In the genomic region with DNA sequence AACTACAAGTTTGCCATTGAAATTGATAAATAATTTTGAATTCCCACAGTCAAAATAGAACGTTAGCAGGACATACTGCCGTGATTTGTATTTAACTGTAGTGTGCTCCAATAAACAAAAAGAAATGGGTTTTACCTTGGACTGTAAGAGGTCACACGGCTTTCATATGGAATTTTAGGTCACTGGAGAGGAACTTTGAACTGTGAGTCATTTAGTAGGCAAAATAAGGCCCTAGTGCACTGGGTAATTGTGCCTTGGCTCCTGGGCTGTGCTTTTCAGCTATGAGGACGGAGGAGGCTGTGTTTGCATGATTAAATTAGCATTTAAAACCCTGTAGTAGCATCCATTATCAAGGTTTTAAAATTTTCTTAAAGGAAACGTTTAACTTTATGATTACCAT, we compare ENCODE assay signal across 8 mouse cellular contexts. TPM values are rescaled to one million over a fixed set of nuclear protein-coding genes. Genes with fewer than 3 reads are reported as not detected.
A peak's percentile ranks its signal among the peaks of the same experiment; 100 is the strongest.
DNase-seq lines count a peak whose midpoint lies in the region; ATAC-seq and TF ChIP-seq lines count a peak whose summit lies in the region.

No protein-coding gene starts in this region.

- intact Hi-C loops in heart, postnatal 25 days (cut with DNase I) = loop anchor here (2.0 to 10.0 kb wide), 4 partner anchors 119 to 1531 kb away; a partner anchor contains a TSS

- no peak for TF ChIP-seq CTCF in CH12.LX (conservative IDR thresholded peaks at IDR 0.05 in 1 of 2, IDR thresholded peaks at IDR 0.05 in 1 of 2; ENCODE audit: low read depth in 2 of 2, low read length in 2 of 2)
- no peak for TF ChIP-seq CTCF in liver, embryonic 14.5 days (IDR thresholded peaks at IDR 0.05; ENCODE audit: low read depth)

- TF ChIP-seq POLR2A in CH12.LX (IDR thresholded peaks at IDR 0.05; ENCODE audit: low read depth, low read length) = no peak

- H3K79me2 ChIP-seq in CH12.LX (replicated peaks; ENCODE audit: control insufficient read depth, extremely low read depth, insufficient read depth, poor library complexity, severe bottlenecking) = no peaks in the 10 kb centered on the region

- no peak for TF ChIP-seq RAD21 in CH12.LX (IDR thresholded peaks at IDR 0.05; ENCODE audit: low read depth, low read length)

- peak overlapping the region; percentile 43; the same call in 1 of the 2 replicates for H3K27ac ChIP-seq in heart, embryonic 13.5 days (replicated peaks)
- H3K27ac ChIP-seq in CH12.LX (ENCODE audit: insufficient read depth, low read depth) = no peak overlapping the region
- no peak overlapping the region for H3K27ac ChIP-seq in forebrain, embryonic 15.5 days (replicated peaks)
- no peak overlapping the region for H3K27ac ChIP-seq in liver, embryonic 14.5 days

- ATAC-seq in heart, embryonic 13.5 days (ENCODE audit: extremely low read depth, insufficient number of reproducible peaks, low FRiP score, low TSS enrichment) = no peak
- no peak for ATAC-seq in forebrain, embryonic 15.5 days (replicated peaks)
- no peak for ATAC-seq in liver, embryonic 14.5 days (ENCODE audit: insufficient read depth)

- peaks cover 6% of the 10 kb centered on the region; the same call in 1 of the 2 replicates for H3K36me3 ChIP-seq in heart, embryonic 13.5 days
- peaks cover 0 to 6% of the 10 kb centered on the region in 2 experiments for H3K36me3 ChIP-seq in CH12.LX (replicated peaks in 1 of 2; ENCODE audit: control insufficient read depth in 1 of 2, insufficient read depth in 1 of 2, low read length in 1 of 2)
- no peaks in the 10 kb centered on the region for H3K36me3 ChIP-seq in forebrain, embryonic 15.5 days
- no peaks in the 10 kb centered on the region for H3K36me3 ChIP-seq in liver, embryonic 14.5 days (replicated peaks; ENCODE audit: control insufficient read depth, insufficient read depth, low read depth)

- 20% methylated on average over 5 of the region's 5 CpGs for whole genome bisulfite sequencing in heart, embryonic 13.5 days
- WGBS in forebrain, embryonic 15.5 days = 24% methylated on average over 5 of the region's 5 CpGs
- 35% methylated on average over 5 of the region's 5 CpGs for WGBS in liver, embryonic 14.5 days (ENCODE audit: insufficient replicate concordance)

- peak overlapping the region; percentile 87 for H3K4me3 ChIP-seq in heart, embryonic 13.5 days
- peak overlapping the region in 2 of 3 experiments; percentile 47 to 68 for H3K4me3 ChIP-seq in CH12.LX (replicated peaks in 1 of 3; ENCODE audit: low read depth in 2 of 3, low read length in 2 of 3, poor library complexity in 1 of 3)
- H3K4me3 ChIP-seq in forebrain, embryonic 15.5 days = peak overlapping the region; percentile 68
- peak overlapping the region in 1 of 2 experiments; percentile 58; a peak in 3 of 4 replicates for H3K4me3 ChIP-seq in liver, embryonic 14.5 days (ENCODE audit: insufficient read depth in 1 of 2, low read depth in 2 of 2, low read length in 2 of 2)

- H3K27me3 ChIP-seq in heart, embryonic 13.5 days (replicated peaks) = no peaks in the 10 kb centered on the region
- H3K27me3 ChIP-seq in CH12.LX (replicated peaks) = peaks cover 4% of the 10 kb centered on the region
- H3K27me3 ChIP-seq in forebrain, embryonic 15.5 days = no peaks in the 10 kb centered on the region
- peaks cover 38% of the 10 kb centered on the region for H3K27me3 ChIP-seq in liver, embryonic 14.5 days (ENCODE audit: control insufficient read depth, insufficient read depth, low read length)

- dilution Hi-C loops in CH12.LX (cut with MboI; ENCODE audit: extremely low pct_ligation_motif_present, extremely low pct_unique_long_range_greater_than_20kb, low sequenced_read_pairs) = no loop called here

- DNase-seq in heart, postnatal 25 days (ENCODE audit: low spot score) = no peak
- DNase-seq in CH12.LX (ENCODE audit: extremely low read depth) = no peak
- no peak for DNase-seq in liver, embryonic 14.5 days (ENCODE audit: low read depth in 3 of 3, low spot score in 3 of 3)
- no peak for DNase-seq in urinary bladder, postnatal 25 days (ENCODE audit: low spot score)
- no peak for DNase-seq in urinary bladder, adult 2 months (ENCODE audit: low spot score)
- DNase-seq in MN1 (ENCODE audit: low spot score) = no peak

- no peak for TF ChIP-seq EP300 in CH12.LX (IDR thresholded peaks at IDR 0.05; ENCODE audit: low read length)
- TF ChIP-seq EP300 in liver, embryonic 14.5 days (IDR thresholded peaks at IDR 0.05; ENCODE audit: low read depth) = no peak

- in situ Hi-C loops in CH12.LX (cut with MboI; ENCODE audit: low pct_ligation_motif_present, low pct_unique_long_range_greater_than_20kb, low sequenced_read_pairs) = loop anchor here (25.0 kb wide), 1 partner anchor 126 kb away; no protein-coding TSS in a partner anchor

- H3K4me1 ChIP-seq in heart, embryonic 13.5 days = peaks cover 29% of the 10 kb centered on the region
- peaks cover 0 to 12% of the 10 kb centered on the region in 2 experiments; a peak in 2 of 4 replicates for H3K4me1 ChIP-seq in CH12.LX (ENCODE audit: control insufficient read depth in 1 of 2, insufficient read depth in 2 of 2)
- H3K4me1 ChIP-seq in forebrain, embryonic 15.5 days = peaks cover 23% of the 10 kb centered on the region
- peaks cover 0 to 4% of the 10 kb centered on the region in 2 experiments; a peak in 1 of 4 replicates for H3K4me1 ChIP-seq in liver, embryonic 14.5 days (replicated peaks; ENCODE audit: control insufficient read depth in 2 of 2, insufficient read depth in 2 of 2, low read length in 1 of 2)

- peak overlapping the region; percentile 98 for H3K9ac ChIP-seq in heart, embryonic 13.5 days
- no peak overlapping the region for H3K9ac ChIP-seq in CH12.LX (ENCODE audit: insufficient read depth, low read depth)
- peak overlapping the region; percentile 25 for H3K9ac ChIP-seq in forebrain, embryonic 15.5 days (replicated peaks)
- H3K9ac ChIP-seq in liver, embryonic 14.5 days (replicated peaks) = no peak overlapping the region

- peak overlapping the region; percentile 84 for H3K4me2 ChIP-seq in heart, embryonic 13.5 days
- H3K4me2 ChIP-seq in CH12.LX (ENCODE audit: insufficient read depth, low read depth, poor library complexity, severe bottlenecking) = peak overlapping the region; percentile 65
- H3K4me2 ChIP-seq in forebrain, embryonic 15.5 days (replicated peaks) = peak overlapping the region; percentile 59
- H3K4me2 ChIP-seq in liver, embryonic 14.5 days (ENCODE audit: low read depth) = peak overlapping the region; percentile 83

- H3K9me3 ChIP-seq in heart, embryonic 13.5 days = no peaks in the 10 kb centered on the region
- H3K9me3 ChIP-seq in CH12.LX (replicated peaks; ENCODE audit: low read length) = no peaks in the 10 kb centered on the region
- H3K9me3 ChIP-seq in forebrain, embryonic 15.5 days = no peaks in the 10 kb centered on the region
- H3K9me3 ChIP-seq in liver, embryonic 14.5 days (ENCODE audit: control insufficient read depth, low read length) = no peaks in the 10 kb centered on the region

TF ChIP-seq in CH12.LX, 34 proteins besides CTCF, POLR2A, EP300 and RAD21:
- TF ChIP-seq E2F4 (IDR thresholded peaks at IDR 0.05; ENCODE audit: insufficient replicate concordance, low read depth, low read length) (no peak), MYC (IDR thresholded peaks at IDR 0.05; ENCODE audit: low read depth, low read length) (no peak), MAZ (IDR thresholded peaks at IDR 0.05; ENCODE audit: low read depth, low read length) (no peak), SMC3 (IDR thresholded peaks at IDR 0.05; ENCODE audit: low read depth, low read length) (no peak), NELFE (IDR thresholded peaks at IDR 0.05; ENCODE audit: low read depth, low read length) (no peak), PAX5 (IDR thresholded peaks at IDR 0.05; ENCODE audit: low read length) (no peak), USF1 (IDR thresholded peaks at IDR 0.05; ENCODE audit: low read depth, low read length) (no peak), MAX (IDR thresholded peaks at IDR 0.05; ENCODE audit: low read length) (no peak), GABPA (IDR thresholded peaks at IDR 0.05; ENCODE audit: insufficient replicate concordance, low read depth, low read length) (no peak), TBP (conservative IDR thresholded peaks at IDR 0.05; ENCODE audit: low read depth, low read length) (no peak), RCOR1 (conservative IDR thresholded peaks at IDR 0.05; ENCODE audit: low read depth, low read length) (no peak), ZMIZ1 (IDR thresholded peaks at IDR 0.05; ENCODE audit: low read depth, low read length) (no peak), JUN (IDR thresholded peaks at IDR 0.05; ENCODE audit: insufficient read depth, low read depth, low read length) (no peak), ZKSCAN1 (IDR thresholded peaks at IDR 0.05; ENCODE audit: borderline replicate concordance, low read depth, low read length) (no peak), TCF12 (IDR thresholded peaks at IDR 0.05; ENCODE audit: low read depth, low read length) (no peak), JUND (conservative IDR thresholded peaks at IDR 0.05; ENCODE audit: low read depth, low read length) (no peak)

RNA-seq across cellular contexts. Expression of a gene that starts 3.0 kb away (rescaled TPM):
- polyA plus RNA-seq in heart, embryonic 13.5 days (2015; fragmentation: Nextera tagmentation; extraction: Ambion mirVana) = 3.8 and 4.7 TPM in 2 replicates
- total RNA-seq in heart, postnatal 25 days (2021) = 10 to 100 TPM; 23.0 to 28.5 TPM
- total RNA-seq in CH12.LX (2012; rRNA removed) (0.25 and 0.46 TPM in 2 replicates), CH12.LX (2014; rRNA removed) (0.52 and 0.65 TPM in 2 replicates)
- 0.87 and 1.0 TPM in 2 replicates for polyA plus RNA-seq in CH12.LX (2012; ENCODE audit: insufficient read length, low read depth)
- polyA plus RNA-seq in forebrain, embryonic 15.5 days (2015; fragmentation: Nextera tagmentation; extraction: Ambion mirVana) = 6.6 and 7.3 TPM in 2 replicates
- polyA plus RNA-seq in liver, embryonic 14.5 days (2012; rRNA removed) = 0.97 and 1.1 TPM in 2 replicates
- polyA plus RNA-seq in liver, embryonic 14.5 days (2014; fragmentation: Nextera tagmentation; extraction: Ambion mirVana) = 0.82 and 0.86 TPM in 2 replicates
- 21.2 and 22.5 TPM in 2 replicates for polyA plus RNA-seq in urinary bladder, adult 2 months (2012; rRNA removed)

Comparison
In these comparisons a context has a peak if more than half of its experiments do, and no peak if none do; other contexts are left out.
1. H3K9ac ChIP-seq: peak in heart, embryonic 13.5 days (single experiment) and forebrain, embryonic 15.5 days (single experiment); none in CH12.LX (single experiment) and liver, embryonic 14.5 days (single experiment).
2. Peak in every context shown above with its lines, with median percentiles within 50 percentile points of each other: H3K4me2 ChIP-seq.